ENCODE assay signal across 8 mouse cellular contexts in the genomic region with DNA sequence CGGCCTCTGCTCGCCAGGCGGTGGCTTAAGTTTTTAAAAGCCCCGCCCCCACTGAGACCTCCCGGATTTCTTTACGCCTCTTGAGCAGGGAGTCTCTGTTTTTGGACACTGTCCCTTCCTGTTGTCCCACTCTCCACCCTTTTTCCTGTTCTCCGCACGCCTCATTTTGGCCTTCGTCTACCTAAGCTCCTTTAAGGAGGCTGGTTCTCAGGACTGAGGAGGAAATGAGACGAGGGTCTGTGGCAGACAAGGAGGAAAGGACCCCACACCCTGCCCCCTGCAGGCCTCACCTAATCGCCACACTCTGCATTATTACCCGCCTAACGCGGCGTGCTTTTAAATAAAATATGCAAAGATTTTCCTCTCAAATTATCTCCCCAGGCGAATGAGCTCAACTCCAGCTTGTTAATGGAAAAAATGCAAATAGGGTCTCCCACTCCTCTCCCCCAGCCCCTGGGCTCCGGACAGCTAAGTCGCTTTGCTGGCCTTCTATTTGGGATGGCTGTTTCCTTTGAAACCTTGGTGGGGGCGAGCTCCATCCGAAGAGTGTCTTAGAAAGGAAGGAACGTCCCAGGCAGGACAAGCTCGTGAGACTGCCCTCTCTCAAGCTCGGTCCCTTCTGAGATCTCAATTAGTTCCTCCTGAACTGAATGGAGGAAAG. TPM values are rescaled to one million over a fixed set of nuclear protein-coding genes. Genes with fewer than 3 reads are reported as not detected.
DNase-seq lines count a peak whose midpoint lies in the region; ATAC-seq and TF ChIP-seq lines count a peak whose summit lies in the region.

No protein-coding gene starts in this region.

- WGBS in embryonic facial prominence, embryonic 14.5 days: 2% methylated on average over 23 of the region's 23 CpGs
- 3% methylated on average over 23 of the region's 23 CpGs for WGBS in hindbrain, embryonic 13.5 days
- WGBS in liver, embryonic 13.5 days (ENCODE audit: insufficient replicate concordance): 4% methylated on average over 23 of the region's 23 CpGs
- WGBS in small intestine, adult 2 months: 19% methylated on average over 23 of the region's 23 CpGs

- H3K9me3 ChIP-seq in ES-Bruce4 (replicated peaks; ENCODE audit: control insufficient read depth, insufficient read depth, low read length, poor library complexity, severe bottlenecking): no peaks in the 10 kb centered on the region
- no peaks in the 10 kb centered on the region for H3K9me3 ChIP-seq in embryonic facial prominence, embryonic 14.5 days (ENCODE audit: control insufficient read depth, low read length)
- H3K9me3 ChIP-seq in hindbrain, embryonic 13.5 days: no peaks in the 10 kb centered on the region
- no peaks in the 10 kb centered on the region for H3K9me3 ChIP-seq in liver, embryonic 13.5 days (replicated peaks)

- no peak overlapping the region for H3K27ac ChIP-seq in ES-Bruce4 (ENCODE audit: insufficient read depth, low read length)
- no peak overlapping the region; the same call in 1 of the 2 replicates for H3K27ac ChIP-seq in embryonic facial prominence, embryonic 14.5 days (replicated peaks; ENCODE audit: low read depth, low read length)
- peak overlapping the region; percentile 61 for H3K27ac ChIP-seq in hindbrain, embryonic 13.5 days
- no peak overlapping the region for H3K27ac ChIP-seq in liver, embryonic 13.5 days
- no peak overlapping the region for H3K27ac ChIP-seq in small intestine, adult 2 months (ENCODE audit: insufficient read depth, low read depth, low read length)

- 0 out of 2 replicates have a peak overlapping the region, but pooled peaks have one; percentile 34 for H3K4me3 ChIP-seq in ES-Bruce4 (ENCODE audit: low read depth, low read length)
- peak overlapping the region; percentile 8 for H3K4me3 ChIP-seq in embryonic facial prominence, embryonic 14.5 days (ENCODE audit: low read depth, low read length)
- no peak overlapping the region for H3K4me3 ChIP-seq in hindbrain, embryonic 13.5 days
- H3K4me3 ChIP-seq in liver, embryonic 13.5 days (replicated peaks): no peak overlapping the region
- peak overlapping the region; percentile 32 for H3K4me3 ChIP-seq in small intestine, adult 2 months (ENCODE audit: low read depth, low read length)

- TF ChIP-seq POLR2A in ES-Bruce4 (IDR thresholded peaks at IDR 0.05; ENCODE audit: insufficient read depth, low read length): no peak
- TF ChIP-seq POLR2A in small intestine, adult 2 months (IDR thresholded peaks at IDR 0.05; ENCODE audit: low read depth, low read length): no peak

- TF ChIP-seq CTCF in ES-Bruce4 (IDR thresholded peaks at IDR 0.05; ENCODE audit: low read depth, low read length): peak; percentile 24
- TF ChIP-seq CTCF in small intestine, adult 2 months (IDR thresholded peaks at IDR 0.05; ENCODE audit: extremely low read depth, insufficient read length, insufficient replicate concordance, low read depth, low read length): peak; percentile 28; the same call in 1 of the 2 replicates

- H3K4me2 ChIP-seq in embryonic facial prominence, embryonic 14.5 days (ENCODE audit: low read depth, low read length): peak overlapping the region; percentile 48
- peak overlapping the region; percentile 42 for H3K4me2 ChIP-seq in hindbrain, embryonic 13.5 days
- H3K4me2 ChIP-seq in liver, embryonic 13.5 days: peak overlapping the region; percentile 41

- TF ChIP-seq EP300 in ES-Bruce4 (IDR thresholded peaks at IDR 0.05; ENCODE audit: insufficient read depth, low read depth, low read length): no peak

- DNase-seq in embryonic facial prominence, embryonic 14.5 days (ENCODE audit: low spot score): peak; percentile 22
- DNase-seq in liver, embryonic 13.5 days: no peak
- no peak for DNase-seq in thymus, postnatal 4 days
- DNase-seq in right cerebral cortex, postnatal 36 days (ENCODE audit: low spot score in 2 of 2): no peak
- no peak for DNase-seq in right cerebral cortex, postnatal 25 days

- peaks cover 2% of the 10 kb centered on the region for H3K4me1 ChIP-seq in ES-Bruce4 (ENCODE audit: control insufficient read depth, insufficient read depth, low read length)
- H3K4me1 ChIP-seq in embryonic facial prominence, embryonic 14.5 days (ENCODE audit: control insufficient read depth, insufficient read depth, low read length): no peaks in the 10 kb centered on the region
- peaks cover 13% of the 10 kb centered on the region for H3K4me1 ChIP-seq in hindbrain, embryonic 13.5 days (replicated peaks)
- H3K4me1 ChIP-seq in liver, embryonic 13.5 days (replicated peaks): 0 out of 2 replicates have a peak, but pooled peaks cover 6% of the 10 kb centered on the region
- H3K4me1 ChIP-seq in small intestine, adult 2 months (ENCODE audit: control insufficient read depth, insufficient read depth, insufficient read length, low read length): no peaks in the 10 kb centered on the region

- 0 out of 2 replicates have a peak overlapping the region, but pooled peaks have one; percentile 10 for H3K9ac ChIP-seq in ES-Bruce4 (ENCODE audit: low read depth, poor library complexity, severe bottlenecking)
- no peak overlapping the region; the same call in 1 of the 2 replicates for H3K9ac ChIP-seq in embryonic facial prominence, embryonic 14.5 days (ENCODE audit: low read depth, low read length)
- peak overlapping the region; percentile 46; the same call in 1 of the 2 replicates for H3K9ac ChIP-seq in hindbrain, embryonic 13.5 days
- no peak overlapping the region for H3K9ac ChIP-seq in liver, embryonic 13.5 days

- no peaks in the 10 kb centered on the region for H3K27me3 ChIP-seq in ES-Bruce4 (ENCODE audit: control insufficient read depth, insufficient read depth, low read length, poor library complexity, severe bottlenecking)
- H3K27me3 ChIP-seq in embryonic facial prominence, embryonic 14.5 days (replicated peaks; ENCODE audit: control insufficient read depth, insufficient read depth, low read length): no peaks in the 10 kb centered on the region
- H3K27me3 ChIP-seq in hindbrain, embryonic 13.5 days: peaks cover 46% of the 10 kb centered on the region
- peaks cover 13% of the 10 kb centered on the region for H3K27me3 ChIP-seq in liver, embryonic 13.5 days
- H3K27me3 ChIP-seq in small intestine, adult 2 months (ENCODE audit: control insufficient read depth, insufficient read depth, low read length): 0 out of 2 replicates have a peak, but pooled peaks cover 4% of the 10 kb centered on the region

- peak; percentile 65; the same call in 1 of the 2 replicates for ATAC-seq in embryonic facial prominence, embryonic 14.5 days (ENCODE audit: low read depth)
- no peak for ATAC-seq in hindbrain, embryonic 13.5 days (ENCODE audit: low FRiP score)
- no peak for ATAC-seq in liver, embryonic 13.5 days (ENCODE audit: low read depth)

- no peaks in the 10 kb centered on the region for H3K36me3 ChIP-seq in ES-Bruce4 (ENCODE audit: control insufficient read depth, insufficient read depth, low read length, poor library complexity, severe bottlenecking)
- H3K36me3 ChIP-seq in embryonic facial prominence, embryonic 14.5 days (ENCODE audit: control insufficient read depth, insufficient read depth, low read length): no peaks in the 10 kb centered on the region
- no peaks in the 10 kb centered on the region for H3K36me3 ChIP-seq in hindbrain, embryonic 13.5 days
- H3K36me3 ChIP-seq in liver, embryonic 13.5 days: no peaks in the 10 kb centered on the region
- no peaks in the 10 kb centered on the region for H3K36me3 ChIP-seq in small intestine, adult 2 months (ENCODE audit: control insufficient read depth, insufficient read depth, low read length)

RNA-seq across cellular contexts. Expression of gene 5730409E04Rik, which starts 17.5 kb away (rescaled TPM):
- 2.3 and 2.6 TPM in 2 replicates for polyA plus RNA-seq in ES-Bruce4 (2011; ENCODE audit: insufficient read depth, insufficient read length, low read depth, missing spikeins)
- 4.4 and 5.7 TPM in 2 replicates for polyA plus RNA-seq in embryonic facial prominence, embryonic 14.5 days (2014; fragmentation: Nextera tagmentation; extraction: Ambion mirVana)
- 7.9 and 9.2 TPM in 2 replicates for polyA plus RNA-seq in hindbrain, embryonic 13.5 days (2015; fragmentation: Nextera tagmentation; extraction: Ambion mirVana)
- polyA plus RNA-seq in liver, embryonic 13.5 days (2015; fragmentation: Nextera tagmentation; extraction: Ambion mirVana): 0.30 and 0.39 TPM in 2 replicates
- polyA plus RNA-seq in small intestine, adult 2 months (2012; rRNA removed): 3.2 and 4.3 TPM in 2 replicates

RNA-seq across cellular contexts. Expression of gene Psmb2, which starts 50.3 kb away (rescaled TPM):
- polyA plus RNA-seq in ES-Bruce4 (2011; ENCODE audit: insufficient read depth, insufficient read length, low read depth, missing spikeins): 339 and 375 TPM in 2 replicates
- 465 and 479 TPM in 2 replicates for polyA plus RNA-seq in embryonic facial prominence, embryonic 14.5 days (2014; fragmentation: Nextera tagmentation; extraction: Ambion mirVana)
- polyA plus RNA-seq in hindbrain, embryonic 13.5 days (2015; fragmentation: Nextera tagmentation; extraction: Ambion mirVana): 445 and 454 TPM in 2 replicates
- 355 and 356 TPM in 2 replicates for polyA plus RNA-seq in liver, embryonic 13.5 days (2015; fragmentation: Nextera tagmentation; extraction: Ambion mirVana)
- polyA plus RNA-seq in small intestine, adult 2 months (2012; rRNA removed): 97.2 and 154 TPM in 2 replicates

Comparison
In these comparisons a context has a peak if more than half of its experiments do, and no peak if none do; other contexts are left out.
1. H3K4me3 ChIP-seq: peak in ES-Bruce4 (single experiment), embryonic facial prominence, embryonic 14.5 days (single experiment) and small intestine, adult 2 months (single experiment); none in hindbrain, embryonic 13.5 days (single experiment) and liver, embryonic 13.5 days (single experiment).
2. H3K9ac ChIP-seq: peak in ES-Bruce4 (single experiment) and hindbrain, embryonic 13.5 days (single experiment); none in embryonic facial prominence, embryonic 14.5 days (single experiment) and liver, embryonic 13.5 days (single experiment).
3. Peak in every context shown above with its lines, with median percentiles within 50 percentile points of each other: H3K4me2 ChIP-seq.